Mouse (Mus musculus) brain, embryonic 14.5 days (tissue): ENCODE results near the gene Mcl1. TPM values are rescaled to one million over a fixed set of nuclear protein-coding genes. Genes with fewer than 3 reads are reported as not detected.
A peak's percentile ranks its signal among the peaks of the same experiment; 100 is the strongest.
"Not testable (repeated sequence)": the region's sequence is repeated elsewhere in the genome, so short reads cannot be mapped to it uniquely, and the experiment has no call there.

ENCODE experiments used
- DNase-seq: peaks from one replicate; pipeline ENCODE4 v3.0.0-alpha.2; 2011; ENCODE audit warnings: low read depth
- CTCF ChIP-seq: fragments of 200-500 bp; IDR thresholded peaks from 2 replicates; pipeline ENCODE4 v1.5.1; 2012; ENCODE audit warnings: inconsistent platforms, mild to moderate bottlenecking, moderate library complexity, borderline replicate concordance; ENCODE audit not compliant: insufficient read depth, insufficient read length; ENCODE audit errors: extremely low read depth
- POLR2A ChIP-seq: fragments of 200-500 bp; IDR thresholded peaks from 2 replicates; pipeline ENCODE4 v1.6.1; 2012; ENCODE audit warnings: mild to moderate bottlenecking, inconsistent platforms, borderline replicate concordance; ENCODE audit not compliant: poor library complexity, insufficient read depth, insufficient read length, severe bottlenecking; ENCODE audit errors: extremely low read depth
- polyA plus RNA-seq: library from polyadenylated mRNA; depleted of rRNA; stranded (reverse); fragments of >200 nt; gene quantifications from 2 replicates; pipeline ENCODE4 v1.2.3, GENCODE M21; 2012

The Mcl1 gene
- polyA plus RNA-seq, 1 experiment, result 72.3 TPM

- TF ChIP-seq CTCF, result no peak
- TF ChIP-seq POLR2A, result no peak
- DNase-seq, result no peak
These were observed 5.5 kb downstream of the Mcl1 start for GRCm38 (mm10) chr3:95663969-95664608.

- no peak for DNase-seq
- no peak for TF ChIP-seq CTCF
- no peak for TF ChIP-seq POLR2A
These were observed 6.4 kb downstream of the Mcl1 start for GRCm38 (mm10) chr3:95664940-95665352.

GRCm38 (mm10) chr3:95666124-95666844 is 7.7 kb downstream of the Mcl1 start:
- DNase-seq, result no peak
- no peak for TF ChIP-seq CTCF
- no peak for TF ChIP-seq POLR2A

GRCm38 (mm10) chr3:95667521-95667920 is 8.9 kb downstream of the Mcl1 start:
- no peak for DNase-seq
- TF ChIP-seq CTCF (no peak), POLR2A (no peak)

- TF ChIP-seq POLR2A, result no peak
- no peak for TF ChIP-seq CTCF
- DNase-seq, result peak; percentile 92
These were observed 9.4 kb downstream of the Mcl1 start for GRCm38 (mm10) chr3:95668026-95668425.

- TF ChIP-seq CTCF (no peak), POLR2A (no peak)
- peak; percentile 35 for DNase-seq
These were observed 10.2 kb downstream of the Mcl1 start for GRCm38 (mm10) chr3:95668589-95669308.

- DNase-seq, result no peak
- TF ChIP-seq CTCF (no peak), POLR2A (no peak)
These were observed 10.7 kb downstream of the Mcl1 start for GRCm38 (mm10) chr3:95669309-95669665.

- not testable (repeated sequence) for DNase-seq
- TF ChIP-seq CTCF, result 0 out of 2 replicates have a peak, but pooled peaks have one; percentile 4
These were observed 11.8 kb downstream of the Mcl1 start for GRCm38 (mm10) chr3:95670419-95670818.

GRCm38 (mm10) chr3:95671201-95671600 is 12.6 kb downstream of the Mcl1 start:
- no peak for DNase-seq
- TF ChIP-seq CTCF, result no peak
- no peak for TF ChIP-seq POLR2A

- TF ChIP-seq CTCF (no peak), POLR2A (no peak)
- DNase-seq, result no peak
These were observed 13.9 kb downstream of the Mcl1 start for GRCm38 (mm10) chr3:95672461-95672860.

GRCm38 (mm10) chr3:95672861-95673706 is 14.5 kb downstream of the Mcl1 start:
- no peak for TF ChIP-seq POLR2A
- no peak for TF ChIP-seq CTCF
- DNase-seq, result no peak

GRCm38 (mm10) chr3:95673707-95674211 is 15.2 kb downstream of the Mcl1 start:
- TF ChIP-seq POLR2A (no peak), CTCF (no peak)
- DNase-seq, result no peak
